ENCODE assay signal across 12 mouse cellular contexts in the genomic region with DNA sequence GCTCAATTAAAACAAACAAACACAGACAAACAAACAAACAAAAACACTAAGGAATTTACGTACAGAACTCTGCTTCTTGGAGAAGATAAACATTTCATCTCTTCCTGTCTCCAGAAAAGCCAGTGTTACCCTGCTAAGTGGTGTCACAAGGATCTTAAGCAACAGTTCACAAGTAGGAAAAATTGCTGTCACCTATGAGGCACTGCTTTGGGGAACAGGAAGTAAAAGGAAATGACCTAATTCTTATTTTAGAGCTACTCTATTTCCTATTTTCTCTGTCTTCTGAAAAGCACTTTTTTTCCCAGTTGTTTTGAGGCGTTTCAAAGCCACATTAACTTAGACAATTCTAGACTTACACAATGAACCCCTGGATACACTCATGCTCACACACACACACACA. TPM values are rescaled to one million over a fixed set of nuclear protein-coding genes. Genes with fewer than 3 reads are reported as not detected.
DNase-seq lines count a peak whose midpoint lies in the region; ATAC-seq and TF ChIP-seq lines count a peak whose summit lies in the region.
"Had no signal": no experiment of that assay in that cellular context is flagged by ENCODE, and none has a peak within 500 bp of the region (broad histone marks: within the 10 kb centered on the region; RNA-seq: fewer than 3 reads in every experiment).

No protein-coding gene starts in this region.

- H3K4me3 ChIP-seq in kidney, postnatal 0 days (replicated peaks; ENCODE audit: low read depth, low read length), result no peak overlapping the region
- no peak overlapping the region for H3K4me3 ChIP-seq in bone marrow, adult 2 months (replicated peaks; ENCODE audit: control insufficient read depth, low read depth, low read length)
- H3K4me3 ChIP-seq in hindbrain, embryonic 11.5 days (ENCODE audit: low read depth, low read length), result no peak overlapping the region

- no peak overlapping the region for H3K9ac ChIP-seq in kidney, postnatal 0 days (ENCODE audit: low read depth, low read length)
- no peak overlapping the region for H3K9ac ChIP-seq in hindbrain, embryonic 11.5 days (ENCODE audit: low read depth, low read length)

- no peaks in the 10 kb centered on the region for H3K36me3 ChIP-seq in kidney, postnatal 0 days (ENCODE audit: insufficient read depth, low read length)
- H3K36me3 ChIP-seq in hindbrain, embryonic 11.5 days (ENCODE audit: control insufficient read depth, insufficient read depth, low read length), result no peaks in the 10 kb centered on the region
- H3K36me3 ChIP-seq: G1E had no signal

- DNase-seq in kidney, postnatal 0 days (ENCODE audit: low spot score), result peak; percentile 19
- DNase-seq in kidney, adult 8-10 months, result no peak
- DNase-seq in CD4-positive, CD25-positive, alpha-beta regulatory T cell, adult 2 months (ENCODE audit: low read depth, low spot score), result peak; percentile 43
- no peak for DNase-seq in left cerebral cortex, adult 11 months (ENCODE audit: low spot score)
- no peak for DNase-seq in hindbrain, embryonic 11.5 days (ENCODE audit: low spot score)
- DNase-seq: cerebellum, adult 9-10 months; heart, adult 11 months; kidney, postnatal 25 days; lung, postnatal 14 days had no signal

- no peak for TF ChIP-seq CTCF in kidney, postnatal 0 days (IDR thresholded peaks at IDR 0.05; ENCODE audit: low read depth)
- no peak for TF ChIP-seq CTCF in bone marrow, adult 2 months (IDR thresholded peaks at IDR 0.05; ENCODE audit: control insufficient read depth, insufficient read depth, low read length)

- H3K9me3 ChIP-seq in kidney, postnatal 0 days (replicated peaks; ENCODE audit: low read length), result no peaks in the 10 kb centered on the region
- H3K9me3 ChIP-seq in hindbrain, embryonic 11.5 days (ENCODE audit: control insufficient read depth, low read length), result no peaks in the 10 kb centered on the region

- no peak for TF ChIP-seq POLR2A in bone marrow, adult 2 months (IDR thresholded peaks at IDR 0.05; ENCODE audit: borderline replicate concordance, control insufficient read depth, low read depth, low read length)

- 76% methylated on average over 2 of the region's 2 CpGs for WGBS in kidney, postnatal 0 days
- 7% methylated on average over 2 of the region's 2 CpGs for WGBS in bone marrow, adult 2 months
- WGBS in hindbrain, embryonic 11.5 days, result 74% methylated on average over 2 of the region's 2 CpGs

- H3K27ac ChIP-seq in kidney, postnatal 0 days, result no peak overlapping the region
- peak overlapping the region; percentile 48; the same call in 1 of the 2 replicates for H3K27ac ChIP-seq in bone marrow, adult 2 months (ENCODE audit: control insufficient read depth, insufficient read depth, low read depth, low read length, poor library complexity)
- no peak overlapping the region for H3K27ac ChIP-seq in hindbrain, embryonic 11.5 days (ENCODE audit: low read depth, low read length)

- no peak overlapping the region for H3K4me2 ChIP-seq in kidney, postnatal 0 days (ENCODE audit: low read length)
- H3K4me2 ChIP-seq in hindbrain, embryonic 11.5 days (replicated peaks; ENCODE audit: low read depth, low read length), result no peak overlapping the region

- H3K27me3 ChIP-seq in kidney, postnatal 0 days (ENCODE audit: insufficient read depth, low read length), result no peaks in the 10 kb centered on the region
- H3K27me3 ChIP-seq in hindbrain, embryonic 11.5 days (ENCODE audit: control insufficient read depth, insufficient read depth, low read length), result no peaks in the 10 kb centered on the region

- ATAC-seq in kidney, postnatal 0 days (replicated peaks; ENCODE audit: low FRiP score, low read depth), result no peak
- ATAC-seq in monocyte, adult 5-6 weeks (replicated peaks; ENCODE audit: insufficient number of reproducible peaks, low FRiP score, low TSS enrichment, poor library complexity, severe bottlenecking), result 0 out of 2 replicates have a peak, but pooled peaks have one; percentile 19
- ATAC-seq in hindbrain, embryonic 11.5 days (ENCODE audit: low FRiP score), result no peak

- H3K4me1 ChIP-seq in kidney, postnatal 0 days (replicated peaks; ENCODE audit: insufficient read depth, low read length), result no peaks in the 10 kb centered on the region; the same call in 1 of the 2 replicates
- peaks cover 19% of the 10 kb centered on the region for H3K4me1 ChIP-seq in bone marrow, adult 2 months (ENCODE audit: control insufficient read depth, insufficient read depth, low read length)
- H3K4me1 ChIP-seq in hindbrain, embryonic 11.5 days (replicated peaks; ENCODE audit: control insufficient read depth, insufficient read depth, low read length), result no peaks in the 10 kb centered on the region

RNA-seq across cellular contexts. Expression of a gene that starts 12.6 kb away (rescaled TPM):
- 37.0 and 37.1 TPM in 2 replicates for polyA plus RNA-seq in kidney, postnatal 0 days (2015; fragmentation: Nextera tagmentation; extraction: Ambion mirVana)
- polyA plus RNA-seq in bone marrow, adult 2 months (2011; ENCODE audit: insufficient read depth, insufficient read length, low replicate concordance, missing spikeins), result 4.6 and 7.7 TPM in 2 replicates
- total RNA-seq in monocyte, adult 5-6 weeks (2017), result 90.8 to 132 TPM (median 114 TPM) in 3 replicates
- polyA plus RNA-seq in hindbrain, embryonic 11.5 days (2014; fragmentation: Nextera tagmentation; extraction: Ambion mirVana), result 3.5 and 4.6 TPM in 2 replicates
- polyA plus RNA-seq: G1E had no signal

Comparison
In these comparisons a context has a peak if more than half of its experiments do, and no peak if none do; other contexts are left out.
1. DNase-seq: peak in kidney, postnatal 0 days (single experiment) and CD4-positive, CD25-positive, alpha-beta regulatory T cell, adult 2 months (single experiment); none in kidney, adult 8-10 months (0 of 2), left cerebral cortex, adult 11 months (single experiment) and hindbrain, embryonic 11.5 days (single experiment).